7 mouse cellular contexts compared by ENCODE assay signal in genomic region chr7:75427322-75427721, GRCm38 (mm10). TPM values are rescaled to one million over a fixed set of nuclear protein-coding genes. Genes with fewer than 3 reads are reported as not detected.
DNase-seq lines count a peak whose midpoint lies in the region; TF ChIP-seq lines count a peak whose summit lies in the region.

No protein-coding gene starts in this region.

- no peak overlapping the region for H3K4me3 ChIP-seq in left cerebral cortex, adult 2 months

- no peak for TF ChIP-seq CTCF in left cerebral cortex, adult 2 months (IDR thresholded peaks at IDR 0.05)

- DNase-seq in NIH3T3 (ENCODE audit: low read depth): peak; percentile 96
- DNase-seq in adrenal gland, postnatal 36 days: peak; percentile 83 to 89
- DNase-seq in heart, postnatal 14 days: peak; percentile 68 to 75
- peak; percentile 36 to 57 for DNase-seq in lung, postnatal 4 days
- no peak for DNase-seq in left cerebral cortex, adult 9 months (ENCODE audit: low spot score in 2 of 2)
- no peak for DNase-seq in left cerebral cortex, adult 2 months (ENCODE audit: extremely low spot score in 1 of 2, low spot score in 2 of 2)
- DNase-seq in right cerebral cortex, postnatal 14 days: no peak

- H3K27ac ChIP-seq in left cerebral cortex, adult 2 months: no peak overlapping the region

- intact Hi-C loops in heart, postnatal 14 days (cut with DNase I): no loop called here
- intact Hi-C loops in left cerebral cortex, adult 2 months (cut with DNase I): no loop called here

RNA-seq across cellular contexts. Expression of gene Akap13, which starts 28.0 kb away (rescaled TPM):
- total RNA-seq in adrenal gland, postnatal 36 days (2021): 10 to 100 TPM; 56.6 to 73.3 TPM
- total RNA-seq in heart, postnatal 14 days (2021): 10 to 100 TPM; 76.2 to 80.5 TPM
- 10 to 100 TPM; 26.8 to 28.7 TPM for total RNA-seq in left cerebral cortex, adult 2 months (2021)

Comparison
In these comparisons a context has a peak if more than half of its experiments do, and no peak if none do; other contexts are left out.
1. DNase-seq: peak in NIH3T3 (single experiment), adrenal gland, postnatal 36 days (2 of 2), heart, postnatal 14 days (2 of 2) and lung, postnatal 4 days (2 of 2); none in left cerebral cortex, adult 9 months (0 of 2), left cerebral cortex, adult 2 months (0 of 2) and right cerebral cortex, postnatal 14 days (single experiment).